Mouse (Mus musculus) G1E (cell line): ENCODE data around the gene Man1b1.

Source experiments
- CTCF ChIP-seq: IDR thresholded peaks from 2 replicates; pipeline ENCODE4 v1.5.1; 2012; ENCODE audit warnings: low read depth, low read length, inconsistent platforms, mixed read lengths
- GATA1 ChIP-seq: IDR thresholded peaks from 2 replicates; pipeline ENCODE4 v1.6.1; 2012; ENCODE audit warnings: borderline replicate concordance, low read length, inconsistent platforms, mixed read lengths
- GATA2 ChIP-seq: IDR thresholded peaks from 2 replicates; pipeline ENCODE4 v1.6.1; 2012; ENCODE audit warnings: low read depth, low read length, inconsistent platforms, borderline replicate concordance
- POLR2AphosphoS5 ChIP-seq: IDR thresholded peaks from 2 replicates; pipeline ENCODE4 v1.6.1; 2012; ENCODE audit warnings: low read depth, low read length, inconsistent platforms; ENCODE audit not compliant: insufficient replicate concordance
- TAL1 ChIP-seq: conservative IDR thresholded peaks from 2 replicates; pipeline ENCODE4 v1.6.1; 2012; ENCODE audit warnings: low read depth, low read length, inconsistent platforms, mixed read lengths

- TF ChIP-seq CTCF (no peak), GATA1 (no peak), GATA2 (no peak), POLR2AphosphoS5 (no peak), TAL1 (no peak)
Observed at GRCm38 (mm10) chr2:25303452-25303851, 28.7 kb upstream of the Man1b1 start.
